28 mouse cellular contexts compared by ENCODE assay signal in the genomic region with DNA sequence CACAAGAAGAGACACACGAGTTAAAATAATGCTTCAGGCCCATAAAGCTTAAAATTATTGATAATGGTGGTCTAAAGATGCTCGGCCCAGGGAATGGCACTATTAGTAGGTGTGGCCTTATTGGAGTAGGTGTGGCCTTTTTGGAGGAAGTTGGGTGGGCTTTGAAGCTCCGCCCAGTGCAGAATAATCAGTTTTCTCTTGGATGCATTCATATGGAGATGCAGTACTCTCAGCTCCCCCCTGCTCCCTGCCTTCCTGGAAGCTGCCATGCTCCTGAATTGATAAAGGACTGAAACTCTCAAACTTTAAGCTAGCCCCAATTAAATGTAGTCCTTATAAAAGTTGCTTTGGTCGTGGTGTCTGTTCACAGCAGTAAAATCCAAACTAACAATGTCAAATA.
"Had no signal": no experiment of that assay in that cellular context is flagged by ENCODE, and none has a peak within 500 bp of the region (broad histone marks: within the 10 kb centered on the region; RNA-seq: fewer than 3 reads in every experiment).

No protein-coding gene starts in this region.

- H3K4me2 ChIP-seq: heart, embryonic 12.5 days; hindbrain, embryonic 12.5 days; hindbrain, embryonic 14.5 days; intestine, embryonic 15.5 days; limb, embryonic 12.5 days; liver, embryonic 11.5 days; liver, embryonic 13.5 days; liver, embryonic 15.5 days had no signal

- H3K9me3 ChIP-seq: heart, embryonic 10.5 days; heart, embryonic 12.5 days; intestine, embryonic 15.5 days; limb, embryonic 10.5 days; liver, embryonic 13.5 days had no signal

- H3K27me3 ChIP-seq: heart, embryonic 12.5 days; hindbrain, embryonic 12.5 days; intestine, embryonic 15.5 days; limb, embryonic 12.5 days; liver, embryonic 13.5 days; liver, embryonic 15.5 days had no signal

- H3K4me3 ChIP-seq: gastrocnemius, adult 2 months; heart, embryonic 10.5 days; heart, embryonic 12.5 days; hindbrain, embryonic 10.5 days; hindbrain, embryonic 12.5 days; intestine, embryonic 15.5 days; layer of hippocampus, adult 2 months; left cerebral cortex, adult 2 months; limb, embryonic 10.5 days; limb, embryonic 12.5 days; liver, embryonic 13.5 days; liver, embryonic 15.5 days had no signal

- ATAC-seq: hindbrain, embryonic 16.5 days; inflammation-experienced regulatory T-cells, adult 6 months; intestine, embryonic 15.5 days; intestine, postnatal 0 days had no signal

- H3K4me1 ChIP-seq: heart, embryonic 10.5 days; intestine, embryonic 15.5 days; limb, embryonic 12.5 days had no signal

- H3K27ac ChIP-seq: gastrocnemius, adult 2 months; heart, embryonic 10.5 days; hindbrain, embryonic 10.5 days; hindbrain, embryonic 12.5 days; hindbrain, embryonic 14.5 days; intestine, embryonic 15.5 days; layer of hippocampus, adult 2 months; left cerebral cortex, adult 2 months; limb, embryonic 10.5 days; limb, embryonic 12.5 days; liver, embryonic 13.5 days; liver, embryonic 15.5 days had no signal

- DNase-seq: gastrocnemius, adult 2 months; gastrocnemius, postnatal 10 days; gastrocnemius, postnatal 25 days; heart, adult 18-20 months; heart, postnatal 10 days; heart, postnatal 4 days; kidney, adult 18-20 months; kidney, adult 8-10 months; kidney, postnatal 10 days; kidney, postnatal 25 days; kidney, postnatal 4 days; liver; liver, embryonic 13.5 days had no signal

- H3K36me3 ChIP-seq: intestine, embryonic 15.5 days had no signal

- H3K9ac ChIP-seq: heart, embryonic 12.5 days; hindbrain, embryonic 12.5 days; hindbrain, embryonic 14.5 days; intestine, embryonic 15.5 days; limb, embryonic 12.5 days; liver, embryonic 13.5 days; liver, embryonic 15.5 days had no signal
